Mouse (Mus musculus) left cerebral cortex, postnatal 10 days (tissue): ENCODE results near the gene Uroc1. TPM values are rescaled to one million over a fixed set of nuclear protein-coding genes. Genes with fewer than 3 reads are reported as not detected.

Experiments used
- DNase-seq, 2 experiments: peaks; one replicate each; pipeline ENCODE4 v3.0.0; 2021 to 2022; ENCODE audit warnings: low spot score in 2 of 2, mixed read lengths in 1 of 2; ENCODE audit errors: extremely low spot score in 1 of 2
- intact Hi-C: fragments of 180-260 bp; cut with DNase I; formaldehyde crosslinking; loops from one replicate; pipeline ENCODE4 v1.15.1; 2025
- total RNA-seq, 2 experiments: library from RNA; stranded (reverse); gene quantifications; 2 replicates each; pipeline ENCODE4 v1.2.3; 2021

Gene Uroc1
- total RNA-seq = not detected

DNA sequence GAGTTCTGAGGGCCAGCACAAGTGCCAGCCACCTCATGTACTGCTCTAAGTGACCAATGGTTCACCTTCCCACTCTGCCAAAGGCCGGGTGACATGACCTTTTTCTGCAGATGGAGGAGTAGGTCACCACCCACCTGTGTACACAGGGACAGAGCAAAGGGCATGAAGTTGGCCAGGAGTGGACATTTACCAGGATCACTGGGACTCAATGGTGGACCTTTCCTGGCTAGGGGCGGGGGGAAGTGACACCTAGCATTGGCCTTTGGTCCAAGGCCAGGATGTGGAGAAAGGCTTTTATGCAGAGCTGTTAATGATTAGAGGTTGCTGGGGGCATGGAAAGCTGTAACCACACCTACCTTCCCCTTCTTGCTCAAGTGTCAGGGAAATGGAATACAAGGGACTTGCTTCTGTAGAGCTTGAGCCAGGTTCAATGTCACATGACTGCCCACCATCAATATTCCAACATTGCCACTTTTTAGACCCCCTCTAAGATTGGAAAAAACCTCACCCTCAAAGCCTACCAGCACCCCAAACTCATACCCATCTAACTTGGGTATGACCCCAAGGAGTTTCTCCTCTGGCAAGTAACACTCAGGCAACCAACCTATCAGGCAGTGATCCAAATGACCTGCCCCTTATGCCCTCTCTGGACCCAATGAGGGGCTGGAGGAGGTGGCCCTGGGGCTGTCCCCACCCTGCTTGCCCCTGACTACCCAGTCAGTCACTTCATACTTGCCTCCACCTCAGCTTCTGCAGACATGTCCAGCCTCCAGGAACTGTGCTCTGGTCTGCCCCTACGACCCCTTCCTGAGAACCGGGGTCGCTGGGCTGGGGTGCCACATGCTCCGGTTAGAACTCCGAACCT lies at the start of gene Uroc1:
TSS of gene Uroc1 (plus strand) at position 724 of the 865 bp plus-strand sequence.
- intact Hi-C loops = no loop called here
- DNase-seq = no peak

DNA sequence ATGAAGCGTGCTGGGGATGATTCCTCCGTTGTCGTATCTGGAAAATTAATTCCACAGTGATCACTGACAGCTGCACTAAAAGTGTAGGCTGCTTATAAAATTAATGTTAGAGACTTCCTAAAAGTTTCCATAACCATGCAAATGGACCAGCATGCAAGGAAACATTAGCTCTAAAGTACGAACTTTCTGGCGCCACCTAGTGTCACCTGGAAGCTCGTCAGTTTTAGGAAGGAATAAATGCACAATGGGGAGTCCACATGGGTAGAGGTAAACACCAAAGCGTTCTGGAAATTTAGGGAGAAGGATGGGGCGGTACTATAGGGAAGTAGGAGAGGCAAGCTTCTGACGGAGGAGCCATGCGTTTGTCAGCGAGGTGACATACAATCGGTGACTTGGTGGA lies 44.8 kb upstream of the Uroc1 start:
- intact Hi-C loops = no loop called here

DNA sequence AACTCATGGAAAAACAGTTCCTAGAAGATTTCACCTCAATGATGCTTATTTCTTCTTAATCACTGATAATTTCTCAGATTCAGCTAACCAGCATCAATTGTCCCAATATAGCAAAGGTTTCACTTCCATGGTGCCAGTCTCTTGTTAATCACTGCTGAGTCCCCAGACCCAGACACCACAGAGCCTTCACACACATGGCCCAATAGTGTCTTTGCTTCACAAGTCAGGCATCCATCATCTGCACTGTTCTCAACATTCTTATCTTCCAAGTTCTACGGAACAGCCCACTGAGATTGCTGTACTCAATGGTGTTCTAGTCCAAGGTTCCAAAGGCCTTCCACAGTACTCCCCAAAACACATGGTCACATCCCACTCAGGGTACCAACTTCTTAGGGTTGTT lies 32.2 kb upstream of the Uroc1 start, which contains the start of gene BC048671:
TSS of gene BC048671 (plus strand) at position 301 of the 400 bp plus-strand sequence.
- no peak for DNase-seq

More for the DNA sequence above, 44.8 kb upstream of the Uroc1 start:
- no peak for DNase-seq

DNA sequence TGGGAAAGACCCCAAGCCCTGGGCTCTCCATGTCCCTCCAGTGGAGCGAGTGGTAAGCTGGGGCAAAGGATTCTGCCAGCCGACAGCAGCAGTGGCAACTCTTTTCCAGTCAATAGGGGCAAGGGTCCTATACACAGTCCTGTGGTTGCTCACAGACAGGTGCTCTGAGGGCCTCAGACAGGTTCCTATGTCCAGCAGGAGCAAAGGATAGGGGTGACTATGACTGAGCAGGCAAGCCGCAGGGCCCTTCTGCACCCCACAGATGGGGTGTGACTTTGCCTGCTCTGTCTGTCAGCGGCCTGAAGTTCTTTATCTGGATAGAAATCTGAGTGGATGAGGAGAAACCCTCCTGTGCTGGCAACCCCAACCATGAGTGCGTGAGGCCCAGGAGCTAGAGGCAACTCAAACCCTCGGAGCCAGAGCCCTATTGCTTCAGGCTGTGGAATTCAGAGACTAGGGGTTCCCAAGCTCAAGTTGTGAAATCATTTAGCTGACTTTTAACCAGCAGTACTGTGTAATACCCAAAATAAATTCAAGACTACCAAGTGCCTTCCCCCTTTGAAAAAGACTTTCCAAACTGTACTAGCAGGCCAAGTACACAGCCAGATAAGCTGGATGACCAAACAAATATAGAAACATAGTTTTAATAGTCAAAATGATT lies 26.6 kb upstream of the Uroc1 start:
- DNase-seq = no peak
- intact Hi-C loops = no loop called here

More for the DNA sequence above, 32.2 kb upstream of the Uroc1 start, which contains the start of gene BC048671:
- intact Hi-C loops = no loop called here

DNA sequence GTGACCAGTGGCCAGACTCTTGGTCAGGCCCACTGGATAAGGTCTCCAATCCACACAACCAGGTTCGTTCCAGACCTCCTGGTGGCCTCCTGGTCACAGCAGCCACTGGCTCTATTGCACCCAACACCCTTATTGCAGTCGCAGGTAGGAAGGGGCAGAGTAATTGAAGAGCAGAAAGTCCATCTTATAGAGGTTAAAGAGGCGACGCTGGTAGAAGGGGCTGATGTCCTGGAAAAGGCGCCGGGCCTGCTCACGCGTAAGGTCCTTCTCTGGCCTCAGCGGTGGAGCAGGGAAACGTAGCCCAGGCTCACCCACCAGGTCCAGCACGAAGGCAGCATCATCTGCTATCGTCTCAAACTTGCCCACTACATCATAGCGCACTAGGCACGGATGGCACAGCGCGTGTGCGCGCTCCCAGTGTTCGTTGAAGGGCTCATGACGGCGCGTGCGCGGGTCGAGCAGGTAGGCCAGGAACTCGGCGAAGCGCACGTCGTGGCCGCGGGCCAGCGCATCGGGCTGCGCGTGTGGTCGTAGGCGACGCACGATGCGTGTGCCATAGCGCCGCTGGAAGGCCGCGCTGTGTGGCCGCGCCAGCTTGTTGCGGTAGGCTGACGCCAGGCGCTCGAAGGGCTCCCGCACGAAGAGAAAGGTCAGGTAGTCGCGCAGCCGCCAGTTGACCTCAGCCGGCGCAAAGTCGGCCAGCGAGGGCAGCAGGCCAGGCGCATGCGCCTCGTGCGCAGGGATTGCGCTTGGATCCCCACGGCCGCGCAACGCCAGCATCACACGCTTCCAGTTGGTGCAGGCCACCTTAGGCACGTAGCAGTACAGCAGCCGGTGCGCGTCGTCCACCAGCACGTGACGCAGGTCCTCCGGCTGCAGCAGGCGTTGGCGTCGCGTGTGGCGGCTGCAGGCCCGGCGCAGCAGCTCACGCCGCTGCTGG lies 24.0 kb upstream of the Uroc1 start:
- intact Hi-C loops = no loop called here
- no peak for DNase-seq

DNA sequence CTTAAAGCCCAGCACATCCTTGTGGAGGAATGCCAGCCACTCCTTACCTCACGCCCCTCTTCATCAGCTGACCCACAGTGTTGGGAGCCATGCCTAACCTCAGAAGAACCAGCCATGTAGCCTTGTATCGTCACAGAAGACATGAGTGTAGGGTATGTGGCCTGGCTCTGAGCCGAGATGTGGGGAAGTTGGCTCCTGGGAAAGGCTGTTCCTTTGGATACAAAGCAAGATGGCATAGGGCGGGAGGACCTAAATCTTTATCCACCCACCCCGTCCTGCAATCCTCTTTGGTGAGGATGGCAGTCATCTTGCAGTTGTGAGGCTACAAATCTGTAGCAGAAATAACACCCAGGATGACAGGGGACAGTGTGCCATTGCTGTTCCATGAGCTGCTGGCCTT lies 17.1 kb upstream of the Uroc1 start:
- peak in 1 of 2 experiments; percentile 20 for DNase-seq
- intact Hi-C loops = no loop called here

DNA sequence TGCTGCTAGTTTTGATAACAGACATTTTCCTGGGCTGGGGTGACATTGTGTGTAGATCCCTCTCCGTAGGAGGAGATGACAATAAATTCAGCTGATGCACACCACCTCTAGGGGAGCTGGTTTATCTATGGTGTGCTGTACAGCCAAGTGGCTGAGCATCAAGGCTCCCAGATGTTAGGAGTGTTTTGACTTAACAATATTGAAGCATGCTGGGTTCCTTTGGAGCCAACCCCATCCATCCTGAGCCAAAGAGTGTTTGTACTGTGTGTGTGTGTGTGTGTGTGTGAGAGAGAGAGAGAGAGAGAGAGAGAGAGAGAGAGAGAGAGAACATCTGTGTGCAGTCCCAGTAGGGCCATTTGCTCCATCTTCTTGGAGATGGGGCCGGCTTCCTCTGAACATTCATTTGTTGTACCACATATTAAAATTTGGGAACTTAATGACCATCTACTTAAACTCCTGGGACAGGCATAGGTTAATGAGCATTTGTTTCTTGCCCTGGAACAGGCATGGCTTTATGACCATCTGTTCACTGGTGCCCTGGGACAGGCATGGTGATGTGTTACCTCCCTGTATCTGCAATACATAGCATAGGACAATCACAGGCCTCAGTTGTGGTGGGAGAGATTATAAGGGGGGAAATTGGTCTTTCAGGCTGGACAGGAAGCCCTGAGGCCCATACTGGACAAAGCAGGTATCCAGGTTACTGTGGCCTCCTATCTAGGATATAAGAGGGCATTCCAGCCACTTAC lies 15.4 kb upstream of the Uroc1 start:
- intact Hi-C loops = no loop called here
- DNase-seq = peak in 1 of 2 experiments; percentile 4

DNA sequence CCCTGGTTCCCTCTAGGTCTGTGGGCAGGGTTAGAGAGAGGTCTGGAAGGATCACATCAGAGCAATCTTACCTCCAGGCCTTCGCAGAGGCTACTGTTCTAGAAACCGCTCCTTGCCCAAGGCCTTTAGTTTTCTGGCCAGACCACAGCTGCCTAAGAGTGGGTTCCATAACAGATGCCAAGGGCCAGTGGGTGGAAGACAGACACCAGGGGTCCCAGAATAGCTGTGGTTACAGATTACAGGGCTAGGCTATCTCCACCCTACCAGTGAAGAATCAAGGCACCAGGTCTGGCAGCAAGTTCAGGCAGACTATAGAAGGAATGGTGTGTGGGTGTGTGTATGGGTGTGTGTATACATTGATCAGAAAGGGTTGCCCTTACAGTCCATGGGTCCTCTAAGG lies 14.1 kb upstream of the Uroc1 start:
- peak in 1 of 2 experiments; percentile 14 for DNase-seq
- intact Hi-C loops = no loop called here

DNA sequence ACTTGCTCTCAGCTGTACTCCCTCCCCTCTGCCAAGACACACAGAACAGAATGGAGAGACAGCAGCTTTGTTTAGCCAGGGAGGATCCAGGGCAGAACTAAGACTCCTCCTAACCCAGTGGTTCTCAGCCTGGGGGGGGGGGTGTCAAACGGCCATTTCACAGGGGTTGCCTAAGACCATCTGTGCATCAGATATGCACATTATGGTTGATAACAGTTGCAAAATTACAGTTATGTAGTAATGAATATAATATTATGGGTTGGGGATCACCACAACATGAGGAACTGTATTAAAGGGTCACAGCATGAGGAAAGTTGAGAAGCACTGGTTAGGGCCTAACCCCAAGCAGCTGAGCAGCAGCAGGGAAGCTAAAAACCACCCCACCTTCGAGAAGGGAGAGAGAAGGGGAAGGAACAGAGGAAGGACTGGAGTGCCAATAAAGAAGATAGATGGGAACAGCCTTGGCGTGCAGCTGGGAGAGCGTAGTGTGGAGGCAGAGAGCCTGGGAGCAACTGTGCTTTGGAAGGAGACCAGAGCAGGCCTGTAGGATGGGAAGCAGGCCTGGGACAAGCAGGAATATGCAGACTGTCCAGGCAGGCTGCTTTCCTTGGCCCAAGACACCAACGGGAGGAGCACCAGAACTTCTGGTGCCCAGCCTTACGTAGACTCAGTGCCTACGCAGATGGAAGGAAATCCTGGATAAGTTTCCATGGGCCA lies 13.5 kb upstream of the Uroc1 start:
- peak in 1 of 2 experiments; percentile 28 for DNase-seq
- intact Hi-C loops = loop anchor here (10.0 kb wide), 1 partner anchor 635 kb away; no protein-coding TSS in a partner anchor

DNA sequence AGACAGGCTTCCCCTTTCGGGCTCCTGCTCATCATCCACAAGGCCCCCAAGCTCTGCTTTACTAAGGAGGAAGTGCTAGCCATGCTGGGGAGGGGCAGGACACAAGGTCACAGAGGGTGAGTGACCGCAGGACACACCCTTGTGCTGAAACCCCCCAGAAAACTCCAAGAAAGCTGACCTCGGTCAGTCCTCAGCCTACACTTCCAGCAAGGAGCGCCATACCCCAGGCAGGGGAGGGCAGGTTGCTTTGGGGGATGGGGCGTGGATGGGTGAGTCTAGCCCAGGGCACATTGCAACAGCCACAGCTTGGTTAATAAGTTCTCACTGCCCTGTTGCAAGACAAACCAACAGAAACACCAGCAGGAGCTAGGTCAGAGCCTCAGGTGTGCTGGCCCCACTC lies 12.7 kb upstream of the Uroc1 start:
- intact Hi-C loops = loop anchor here (10.0 kb wide), 1 partner anchor 636 kb away; no protein-coding TSS in a partner anchor
- DNase-seq = peak in 1 of 2 experiments; percentile 17

DNA sequence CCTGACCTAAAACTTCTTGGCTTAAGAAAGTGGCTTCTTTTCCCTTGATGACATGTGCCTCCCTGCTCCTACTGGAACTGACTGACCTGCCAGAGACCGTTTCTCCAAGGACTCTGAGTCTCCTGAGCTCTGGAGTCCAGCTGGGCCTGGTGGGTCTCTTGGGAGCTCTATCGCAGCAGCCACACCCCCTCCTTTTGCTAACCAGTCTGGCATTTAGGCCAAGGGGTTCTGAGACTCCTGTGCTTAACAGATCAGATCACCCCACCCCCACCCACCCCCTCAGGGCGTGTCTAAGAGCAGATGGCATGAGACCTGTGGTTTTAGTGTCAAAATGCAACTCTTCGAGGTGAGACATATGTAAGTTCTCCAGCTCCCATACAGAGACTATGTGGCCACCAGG lies 11.3 kb upstream of the Uroc1 start:
- DNase-seq = peak in 1 of 2 experiments; percentile 11
- intact Hi-C loops = loop anchor here (10.0 kb wide), 1 partner anchor 637 kb away; no protein-coding TSS in a partner anchor

DNA sequence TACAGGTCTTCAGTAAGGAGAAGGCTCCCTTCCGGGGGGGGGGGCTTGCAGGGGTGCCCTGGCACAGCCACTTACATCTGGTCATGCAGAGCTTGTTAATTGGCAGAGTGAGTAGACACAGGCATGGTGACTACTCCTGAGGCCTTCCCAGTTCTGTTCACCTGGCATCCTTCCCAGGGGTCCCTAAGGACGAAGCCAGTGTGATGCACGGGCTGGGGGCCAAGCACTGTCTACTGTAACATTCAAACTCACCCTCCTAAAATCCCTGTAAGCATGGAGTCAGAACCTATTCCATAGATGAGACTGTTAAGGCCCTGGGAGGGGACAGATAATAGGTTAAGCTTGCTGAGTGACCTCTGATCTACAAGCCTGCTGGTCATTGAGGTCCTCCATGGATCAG lies 9.1 kb upstream of the Uroc1 start:
- intact Hi-C loops = loop anchor here (10.0 kb wide), 1 partner anchor 639 kb away; no protein-coding TSS in a partner anchor
- no peak for DNase-seq

DNA sequence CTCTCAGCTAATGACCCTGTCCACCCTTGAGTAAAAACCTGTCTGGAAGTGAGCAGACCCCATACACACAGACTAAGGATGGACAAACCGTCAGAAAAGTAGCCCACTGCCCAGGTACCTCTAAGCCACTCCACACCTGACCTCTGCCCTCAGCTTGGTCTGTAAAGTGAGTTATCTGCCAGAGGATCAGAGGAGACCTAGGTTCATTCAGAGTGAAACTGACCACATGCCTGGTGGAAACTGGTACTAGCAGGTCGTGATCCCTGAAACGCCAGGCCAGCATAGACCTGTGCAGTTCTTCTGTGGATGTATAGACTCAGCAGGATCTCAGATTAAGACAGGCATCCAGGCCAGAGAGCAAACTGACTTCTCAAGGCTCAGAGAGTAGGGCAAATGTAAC lies 8.6 kb upstream of the Uroc1 start:
- intact Hi-C loops = loop anchor here (10.0 kb wide), 1 partner anchor 640 kb away; no protein-coding TSS in a partner anchor

DNA sequence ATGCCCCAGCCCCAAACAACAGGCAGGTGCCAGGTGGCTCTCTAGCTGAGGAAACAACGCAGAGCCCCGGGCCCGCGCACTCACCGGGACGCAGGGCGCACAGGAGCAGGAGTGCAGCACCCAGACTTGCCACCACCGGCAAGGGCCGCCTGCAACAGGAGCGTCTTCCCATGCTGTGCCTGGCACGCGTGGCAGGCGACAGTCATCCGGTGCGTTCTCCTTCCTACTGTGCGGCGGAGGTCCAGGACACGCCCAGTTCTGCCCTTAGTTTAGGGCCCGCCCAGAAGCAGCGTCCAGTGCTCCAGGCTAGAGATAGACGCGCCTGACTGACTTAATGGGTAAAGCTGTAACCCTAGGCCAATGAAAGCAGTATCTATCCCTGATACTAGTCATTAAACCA lies 8.1 kb upstream of the Uroc1 start, which contains the start of gene Chst13:
TSS of gene Chst13 (minus strand) at position 195 of the 400 bp plus-strand sequence.
- DNase-seq = peak in 1 of 2 experiments; percentile 33

More for the DNA sequence above, 8.6 kb upstream of the Uroc1 start:
- DNase-seq = no peak

DNA sequence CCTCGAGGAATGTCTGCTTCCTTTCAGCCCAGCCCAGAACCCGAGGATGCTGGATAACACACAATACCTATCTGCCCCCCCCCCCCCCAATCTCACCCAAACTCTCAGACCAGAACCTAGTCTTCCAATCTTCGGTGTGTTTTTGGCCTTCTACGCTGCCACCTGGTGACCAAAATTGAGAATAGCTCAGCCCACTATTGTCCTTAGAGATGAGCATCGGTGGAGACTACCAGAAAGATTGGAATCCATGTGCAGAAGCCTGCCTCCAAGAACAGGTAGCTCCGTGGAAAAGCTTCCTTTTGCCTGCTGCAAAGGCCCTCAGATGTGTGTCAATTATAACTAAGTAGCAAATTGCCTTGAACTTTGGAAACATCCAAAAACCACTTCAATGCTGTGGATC lies 5.4 kb upstream of the Uroc1 start:
- DNase-seq = no peak
- intact Hi-C loops = loop anchor here (5.0 to 10.0 kb wide), 2 partner anchors 643 to 1400 kb away; no protein-coding TSS in a partner anchor

More for the DNA sequence above, 8.1 kb upstream of the Uroc1 start, which contains the start of gene Chst13:
- intact Hi-C loops = loop anchor here (5.0 to 10.0 kb wide), 2 partner anchors 640 to 1398 kb away; no protein-coding TSS in a partner anchor

DNA sequence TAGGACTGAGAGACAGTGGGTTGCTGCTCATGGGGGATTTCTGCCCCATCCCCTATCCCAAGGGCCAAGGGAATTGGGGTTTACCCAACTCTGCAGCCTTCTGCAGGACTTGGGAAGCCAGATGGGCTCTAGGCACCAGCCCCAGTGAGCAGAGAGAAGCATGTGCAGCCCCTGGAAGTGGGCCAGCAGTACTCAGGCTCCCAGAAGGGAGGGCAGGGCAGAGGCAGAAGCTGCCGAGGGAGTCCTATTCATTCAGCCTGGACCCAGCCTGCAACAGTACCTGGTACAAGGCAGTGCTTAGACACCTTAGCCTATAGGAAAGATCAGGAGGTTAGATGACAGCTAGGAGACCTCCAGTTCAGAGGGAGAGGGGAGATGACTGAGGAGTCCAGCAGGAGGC lies 3.1 kb upstream of the Uroc1 start:
- peak; percentile 45 to 79 for DNase-seq
- intact Hi-C loops = loop anchor here (5.0 to 10.0 kb wide), 2 partner anchors 645 to 1403 kb away; no protein-coding TSS in a partner anchor

DNA sequence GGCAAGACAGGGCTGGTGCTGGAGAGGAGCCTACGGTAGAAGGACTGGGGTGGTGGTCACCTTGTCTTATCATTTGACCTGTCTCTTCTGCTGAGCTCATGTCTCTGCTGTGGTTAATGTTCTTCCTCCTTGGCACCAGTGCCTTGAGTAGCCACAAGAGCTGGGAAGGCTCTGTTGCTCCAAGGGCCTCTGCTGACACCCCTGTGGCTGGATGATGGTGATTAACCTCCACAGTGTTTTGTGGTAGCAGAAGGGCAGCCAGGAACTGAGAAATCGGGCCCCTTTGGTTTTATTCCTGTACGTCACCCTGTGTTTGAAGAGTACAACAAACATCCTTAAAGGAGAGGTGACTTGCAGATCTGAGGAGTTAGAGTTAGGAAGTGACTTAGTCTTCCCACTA lies 1.2 kb downstream of the Uroc1 start:
- intact Hi-C loops = no loop called here
- no peak for DNase-seq
